Comparison of ENCODE assay signal across 10 mouse cellular contexts in genomic region chr12:111669961-111670360, GRCm38 (mm10). TPM values are rescaled to one million over a fixed set of nuclear protein-coding genes. Genes with fewer than 3 reads are reported as not detected.
DNase-seq lines count a peak whose midpoint lies in the region; ATAC-seq lines count a peak whose summit lies in the region.
"Had no signal": no experiment of that assay in that cellular context is flagged by ENCODE, and none has a peak within 500 bp of the region (broad histone marks: within the 10 kb centered on the region; RNA-seq: fewer than 3 reads in every experiment).

No protein-coding gene starts in this region.

- WGBS in heart, embryonic 12.5 days = 59% methylated on average over 8 of the region's 8 CpGs
- WGBS in heart, embryonic 15.5 days = 63% methylated on average over 8 of the region's 8 CpGs
- 39% methylated on average over 8 of the region's 8 CpGs for WGBS in midbrain, embryonic 11.5 days

- H3K4me1 ChIP-seq in heart, embryonic 12.5 days (replicated peaks) = peaks cover 74% of the 10 kb centered on the region
- H3K4me1 ChIP-seq in brown adipose tissue, adult 24 weeks (ENCODE audit: control insufficient read depth, insufficient read depth, insufficient read length, low read length) = peaks cover 18% of the 10 kb centered on the region
- peaks cover 67% of the 10 kb centered on the region for H3K4me1 ChIP-seq in heart, embryonic 15.5 days (replicated peaks)
- H3K4me1 ChIP-seq in midbrain, embryonic 11.5 days (ENCODE audit: control insufficient read depth, insufficient read depth, low read length) = peaks cover 28% of the 10 kb centered on the region

- H3K27ac ChIP-seq in heart, embryonic 12.5 days (ENCODE audit: poor library complexity, severe bottlenecking) = no peak overlapping the region
- H3K27ac ChIP-seq in brown adipose tissue, adult 24 weeks (replicated peaks; ENCODE audit: low read depth, low read length) = 0 out of 2 replicates have a peak overlapping the region, but pooled peaks have one; percentile 20
- no peak overlapping the region for H3K27ac ChIP-seq in heart, embryonic 15.5 days
- peak overlapping the region; percentile 86; the same call in 1 of the 2 replicates for H3K27ac ChIP-seq in midbrain, embryonic 11.5 days (ENCODE audit: low read depth, low read length)

- ATAC-seq in heart, embryonic 12.5 days (ENCODE audit: insufficient number of reproducible peaks, low FRiP score) = no peak
- ATAC-seq in heart, embryonic 15.5 days (replicated peaks; ENCODE audit: insufficient number of reproducible peaks, insufficient read depth, low FRiP score, low read depth) = no peak
- no peak for ATAC-seq in midbrain, embryonic 11.5 days (ENCODE audit: low FRiP score)

- no peaks in the 10 kb centered on the region for H3K9me3 ChIP-seq in heart, embryonic 12.5 days (replicated peaks)
- no peaks in the 10 kb centered on the region for H3K9me3 ChIP-seq in heart, embryonic 15.5 days (replicated peaks)
- H3K9me3 ChIP-seq in midbrain, embryonic 11.5 days (ENCODE audit: control insufficient read depth, low read length) = no peaks in the 10 kb centered on the region

- H3K9ac ChIP-seq in heart, embryonic 12.5 days = peak overlapping the region; percentile 76; the same call in 1 of the 2 replicates
- no peak overlapping the region for H3K9ac ChIP-seq in heart, embryonic 15.5 days
- H3K9ac ChIP-seq in midbrain, embryonic 11.5 days (ENCODE audit: low read length) = peak overlapping the region; percentile 97

- no peak overlapping the region for H3K4me3 ChIP-seq in heart, embryonic 12.5 days
- H3K4me3 ChIP-seq in brown adipose tissue, adult 24 weeks (ENCODE audit: insufficient read depth, low read depth, low read length) = 0 out of 2 replicates have a peak overlapping the region, but pooled peaks have one; percentile 71
- H3K4me3 ChIP-seq in heart, embryonic 15.5 days = no peak overlapping the region
- H3K4me3 ChIP-seq in midbrain, embryonic 11.5 days (ENCODE audit: low read depth, low read length) = peak overlapping the region; percentile 91

- H3K36me3 ChIP-seq in heart, embryonic 12.5 days = peaks cover 16% of the 10 kb centered on the region; the same call in 1 of the 2 replicates
- 0 out of 2 replicates have a peak, but pooled peaks cover 3% of the 10 kb centered on the region for H3K36me3 ChIP-seq in heart, embryonic 15.5 days
- peaks cover 12% of the 10 kb centered on the region; the same call in 1 of the 2 replicates for H3K36me3 ChIP-seq in midbrain, embryonic 11.5 days (ENCODE audit: control insufficient read depth, insufficient read depth, low read length)

- H3K4me2 ChIP-seq in heart, embryonic 12.5 days = peak overlapping the region; percentile 91
- H3K4me2 ChIP-seq in heart, embryonic 15.5 days = peak overlapping the region; percentile 93; the same call in 1 of the 2 replicates
- peak overlapping the region; percentile 61 for H3K4me2 ChIP-seq in midbrain, embryonic 11.5 days

- DNase-seq in heart, adult 18-20 months = no peak
- DNase-seq in midbrain, embryonic 11.5 days (ENCODE audit: low spot score, missing footprints) = peak; percentile 87
- no peak for DNase-seq in frontal cortex, postnatal 10 days (ENCODE audit: low spot score in 2 of 2)
- no peak for DNase-seq in urinary bladder, adult 2 months (ENCODE audit: low spot score)
- DNase-seq in spleen, adult 18-20 months = no peak
- DNase-seq: thymus, postnatal 4 days had no signal

- peaks cover 9% of the 10 kb centered on the region; the same call in 1 of the 2 replicates for H3K27me3 ChIP-seq in heart, embryonic 12.5 days (replicated peaks)
- H3K27me3 ChIP-seq in heart, embryonic 15.5 days = peaks cover 14% of the 10 kb centered on the region
- H3K27me3 ChIP-seq in midbrain, embryonic 11.5 days (ENCODE audit: control insufficient read depth, insufficient read depth, low read length) = peaks cover 6% of the 10 kb centered on the region
- H3K27me3 ChIP-seq: CH12.LX had no signal

RNA-seq across cellular contexts. Expression of gene Ckb, which starts 2.2 kb away (rescaled TPM):
- 363 and 373 TPM in 2 replicates for polyA plus RNA-seq in heart, embryonic 12.5 days (2016; fragmentation: Nextera tagmentation; extraction: Ambion mirVana)
- total RNA-seq in heart, adult 18-20 months (2021) = 10 to 100 TPM; 67.8 to 74.5 TPM
- polyA plus RNA-seq in brown adipose tissue, adult 24 weeks (2012; ENCODE audit: insufficient read depth, insufficient read length, missing spikeins) = 20.8 and 30.3 TPM in 2 replicates
- polyA plus RNA-seq in heart, embryonic 15.5 days (2015; fragmentation: Nextera tagmentation; extraction: Ambion mirVana) = 315 and 319 TPM in 2 replicates
- polyA plus RNA-seq in midbrain, embryonic 11.5 days (2014; fragmentation: Nextera tagmentation; extraction: Ambion mirVana) = 2,717 and 2,900 TPM in 2 replicates
- polyA plus RNA-seq in urinary bladder, adult 2 months (2012; rRNA removed) = 2,258 and 2,468 TPM in 2 replicates

RNA-seq across cellular contexts. Expression of gene Trmt61a, which starts 7.9 kb away (rescaled TPM):
- polyA plus RNA-seq in heart, embryonic 12.5 days (2016; fragmentation: Nextera tagmentation; extraction: Ambion mirVana) = 8.8 and 10.2 TPM in 2 replicates
- total RNA-seq in heart, adult 18-20 months (2021) = 1 to 10 TPM; 5.8 to 6.5 TPM
- 2.9 and 3.2 TPM in 2 replicates for polyA plus RNA-seq in brown adipose tissue, adult 24 weeks (2012; ENCODE audit: insufficient read depth, insufficient read length, missing spikeins)
- 6.1 and 9.0 TPM in 2 replicates for polyA plus RNA-seq in heart, embryonic 15.5 days (2015; fragmentation: Nextera tagmentation; extraction: Ambion mirVana)
- polyA plus RNA-seq in midbrain, embryonic 11.5 days (2014; fragmentation: Nextera tagmentation; extraction: Ambion mirVana) = 5.5 and 6.0 TPM in 2 replicates
- polyA plus RNA-seq in urinary bladder, adult 2 months (2012; rRNA removed) = 17.1 and 25.1 TPM in 2 replicates

RNA-seq across cellular contexts. Expression of gene Bag5, which starts 43.1 kb away (rescaled TPM):
- polyA plus RNA-seq in heart, embryonic 12.5 days (2016; fragmentation: Nextera tagmentation; extraction: Ambion mirVana) = 40.2 and 41.3 TPM in 2 replicates
- 10 to 100 TPM; 19.7 to 26.3 TPM for total RNA-seq in heart, adult 18-20 months (2021)
- polyA plus RNA-seq in brown adipose tissue, adult 24 weeks (2012; ENCODE audit: insufficient read depth, insufficient read length, missing spikeins) = 16.2 and 18.1 TPM in 2 replicates
- 36.2 and 39.9 TPM in 2 replicates for polyA plus RNA-seq in heart, embryonic 15.5 days (2015; fragmentation: Nextera tagmentation; extraction: Ambion mirVana)
- polyA plus RNA-seq in midbrain, embryonic 11.5 days (2014; fragmentation: Nextera tagmentation; extraction: Ambion mirVana) = 62.2 and 64.1 TPM in 2 replicates
- 30.4 and 32.8 TPM in 2 replicates for polyA plus RNA-seq in urinary bladder, adult 2 months (2012; rRNA removed)

RNA-seq across cellular contexts. Expression of gene Apopt1, which starts 43.1 kb away (rescaled TPM):
- polyA plus RNA-seq in heart, embryonic 12.5 days (2016; fragmentation: Nextera tagmentation; extraction: Ambion mirVana) = 46.6 and 48.8 TPM in 2 replicates
- 10 to 100 TPM; 33.9 to 36.8 TPM for total RNA-seq in heart, adult 18-20 months (2021)
- 123 and 134 TPM in 2 replicates for polyA plus RNA-seq in brown adipose tissue, adult 24 weeks (2012; ENCODE audit: insufficient read depth, insufficient read length, missing spikeins)
- polyA plus RNA-seq in heart, embryonic 15.5 days (2015; fragmentation: Nextera tagmentation; extraction: Ambion mirVana) = 41.3 and 41.5 TPM in 2 replicates
- polyA plus RNA-seq in midbrain, embryonic 11.5 days (2014; fragmentation: Nextera tagmentation; extraction: Ambion mirVana) = 50.8 and 54.7 TPM in 2 replicates
- polyA plus RNA-seq in urinary bladder, adult 2 months (2012; rRNA removed) = 47.1 and 50.6 TPM in 2 replicates

Comparison
In these comparisons a context has a peak if more than half of its experiments do, and no peak if none do; other contexts are left out.
1. H3K27ac ChIP-seq: peak in brown adipose tissue, adult 24 weeks (single experiment) and midbrain, embryonic 11.5 days (single experiment); none in heart, embryonic 12.5 days (single experiment) and heart, embryonic 15.5 days (single experiment).
2. H3K4me3 ChIP-seq: peak in brown adipose tissue, adult 24 weeks (single experiment) and midbrain, embryonic 11.5 days (single experiment); none in heart, embryonic 12.5 days (single experiment) and heart, embryonic 15.5 days (single experiment).
3. RNA of gene Ckb, which starts 2.2 kb away (polyA plus RNA-seq): 2,717 to 2,900 TPM in midbrain, embryonic 11.5 days, 2,258 to 2,468 TPM in urinary bladder, adult 2 months, 363 to 373 TPM in heart, embryonic 12.5 days and 315 to 319 TPM in heart, embryonic 15.5 days; 20.8 to 30.3 TPM in brown adipose tissue, adult 24 weeks; every median in the first group is over 10 times any median in the second.
4. Peak in every context shown above with its lines, with median percentiles within 50 percentile points of each other: H3K4me2 ChIP-seq.